21 mouse cellular contexts compared by ENCODE assay signal in the genomic region with DNA sequence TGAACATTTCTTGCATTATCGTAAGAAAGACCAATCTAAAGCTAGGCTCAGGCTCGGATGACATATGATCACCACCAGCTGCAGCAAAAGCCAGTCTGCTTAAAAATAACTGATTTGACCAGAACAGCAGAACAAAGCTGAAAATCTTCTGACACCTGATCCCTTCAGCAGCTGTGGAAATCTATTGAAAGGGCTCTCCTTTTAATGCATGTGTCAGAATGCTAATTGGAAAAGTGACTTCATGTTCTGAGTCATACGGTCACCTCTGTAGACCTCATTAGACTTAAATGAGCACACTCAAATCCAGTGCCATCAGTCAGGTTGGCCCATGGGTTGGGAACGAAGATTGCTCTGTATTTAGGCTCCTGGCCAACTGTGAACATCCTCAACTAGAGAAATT.
DNase-seq lines count a peak whose midpoint lies in the region; ATAC-seq and TF ChIP-seq lines count a peak whose summit lies in the region.
"Had no signal": no experiment of that assay in that cellular context is flagged by ENCODE, and none has a peak within 500 bp of the region (broad histone marks: within the 10 kb centered on the region; RNA-seq: fewer than 3 reads in every experiment).

No protein-coding gene starts in this region.

- no peak for DNase-seq in hindbrain, postnatal 0 days (ENCODE audit: low spot score)
- DNase-seq in embryonic facial prominence, embryonic 10.5 days (ENCODE audit: low spot score) = peak; percentile 42
- DNase-seq in mesoderm, embryonic 11.5 days (ENCODE audit: low read depth, low spot score) = peak; percentile 40
- DNase-seq in cerebellum, adult 2 months = no peak
- DNase-seq: adrenal gland, adult 2 months; cerebellum, postnatal 14 days; gastrocnemius, postnatal 10 days; heart, adult 18-20 months; heart, postnatal 36 days; kidney, adult 2 months; kidney, postnatal 4 days; layer of hippocampus, adult 9-11 months; thymus, postnatal 14 days had no signal

- H3K9me3 ChIP-seq in hindbrain, postnatal 0 days (ENCODE audit: low read length) = no peaks in the 10 kb centered on the region
- H3K9me3 ChIP-seq in hindbrain, embryonic 13.5 days = no peaks in the 10 kb centered on the region
- no peaks in the 10 kb centered on the region for H3K9me3 ChIP-seq in midbrain, embryonic 15.5 days
- H3K9me3 ChIP-seq in midbrain, embryonic 16.5 days (replicated peaks; ENCODE audit: control insufficient read depth, low read length, poor library complexity, severe bottlenecking) = no peaks in the 10 kb centered on the region
- no peaks in the 10 kb centered on the region for H3K9me3 ChIP-seq in embryonic facial prominence, embryonic 10.5 days
- H3K9me3 ChIP-seq: embryonic facial prominence, embryonic 15.5 days; limb, embryonic 15.5 days had no signal

- no peaks in the 10 kb centered on the region for H3K4me1 ChIP-seq in hindbrain, postnatal 0 days (ENCODE audit: insufficient read depth, low read length)
- H3K4me1 ChIP-seq in hindbrain, embryonic 13.5 days (replicated peaks) = no peaks in the 10 kb centered on the region
- no peaks in the 10 kb centered on the region for H3K4me1 ChIP-seq in midbrain, embryonic 15.5 days
- H3K4me1 ChIP-seq in midbrain, embryonic 16.5 days (ENCODE audit: control insufficient read depth, insufficient read depth, low read length) = no peaks in the 10 kb centered on the region
- 0 out of 2 replicates have a peak, but pooled peaks cover 4% of the 10 kb centered on the region for H3K4me1 ChIP-seq in embryonic facial prominence, embryonic 10.5 days
- no peaks in the 10 kb centered on the region for H3K4me1 ChIP-seq in cerebellum, adult 2 months (ENCODE audit: control insufficient read depth, insufficient read depth, low read length)
- H3K4me1 ChIP-seq: embryonic facial prominence, embryonic 15.5 days; limb, embryonic 15.5 days had no signal

- no peak overlapping the region for H3K4me3 ChIP-seq in hindbrain, postnatal 0 days (ENCODE audit: low read length)
- no peak overlapping the region for H3K4me3 ChIP-seq in hindbrain, embryonic 13.5 days
- no peak overlapping the region for H3K4me3 ChIP-seq in midbrain, embryonic 15.5 days
- no peak overlapping the region for H3K4me3 ChIP-seq in midbrain, embryonic 16.5 days (ENCODE audit: low read depth, low read length)
- H3K4me3 ChIP-seq in embryonic facial prominence, embryonic 10.5 days = no peak overlapping the region
- H3K4me3 ChIP-seq in cerebellum, adult 2 months (replicated peaks; ENCODE audit: insufficient read depth, low read depth, low read length) = no peak overlapping the region
- H3K4me3 ChIP-seq: embryonic facial prominence, embryonic 15.5 days; limb, embryonic 15.5 days had no signal

- TF ChIP-seq POLR2A in cerebellum, adult 2 months (IDR thresholded peaks at IDR 0.05; ENCODE audit: borderline replicate concordance, insufficient read depth, low read length) = no peak

- no peak overlapping the region for H3K27ac ChIP-seq in hindbrain, postnatal 0 days
- no peak overlapping the region for H3K27ac ChIP-seq in hindbrain, embryonic 13.5 days
- no peak overlapping the region for H3K27ac ChIP-seq in midbrain, embryonic 15.5 days
- no peak overlapping the region for H3K27ac ChIP-seq in midbrain, embryonic 16.5 days (ENCODE audit: low read length)
- no peak overlapping the region for H3K27ac ChIP-seq in embryonic facial prominence, embryonic 10.5 days (replicated peaks)
- no peak overlapping the region for H3K27ac ChIP-seq in cerebellum, adult 2 months (ENCODE audit: insufficient read depth, low read length)
- H3K27ac ChIP-seq: embryonic facial prominence, embryonic 15.5 days; limb, embryonic 15.5 days had no signal

- H3K27me3 ChIP-seq in hindbrain, postnatal 0 days (ENCODE audit: insufficient read depth, low read length) = no peaks in the 10 kb centered on the region
- no peaks in the 10 kb centered on the region for H3K27me3 ChIP-seq in hindbrain, embryonic 13.5 days
- H3K27me3 ChIP-seq in midbrain, embryonic 15.5 days (replicated peaks) = no peaks in the 10 kb centered on the region
- H3K27me3 ChIP-seq in midbrain, embryonic 16.5 days (ENCODE audit: control insufficient read depth, insufficient read depth, low read depth, low read length) = no peaks in the 10 kb centered on the region
- no peaks in the 10 kb centered on the region for H3K27me3 ChIP-seq in embryonic facial prominence, embryonic 10.5 days (replicated peaks; ENCODE audit: low read depth, poor library complexity, severe bottlenecking)
- no peaks in the 10 kb centered on the region for H3K27me3 ChIP-seq in cerebellum, adult 2 months (ENCODE audit: control insufficient read depth, insufficient read depth, low read length)
- H3K27me3 ChIP-seq: embryonic facial prominence, embryonic 15.5 days; limb, embryonic 15.5 days had no signal

- ATAC-seq in hindbrain, postnatal 0 days = 0 out of 2 replicates have a peak, but pooled peaks have one; percentile 24
- no peak for ATAC-seq in hindbrain, embryonic 13.5 days (ENCODE audit: low FRiP score)
- ATAC-seq in midbrain, embryonic 15.5 days (replicated peaks) = 0 out of 2 replicates have a peak, but pooled peaks have one; percentile 54
- ATAC-seq in midbrain, embryonic 16.5 days = no peak
- no peak for ATAC-seq in CD4-positive, CD25-positive, alpha-beta regulatory T cell, adult 4 months
- ATAC-seq: inflammation-experienced regulatory T-cells, adult 6 months; lung, postnatal 0 days had no signal

- no peak for TF ChIP-seq CTCF in hindbrain, postnatal 0 days (IDR thresholded peaks at IDR 0.05; ENCODE audit: low read depth)
- no peak for TF ChIP-seq CTCF in cerebellum, adult 2 months (IDR thresholded peaks at IDR 0.05; ENCODE audit: borderline replicate concordance, insufficient read depth, low read depth, low read length)

- no peak overlapping the region for H3K4me2 ChIP-seq in hindbrain, postnatal 0 days (ENCODE audit: low read depth, low read length)
- no peak overlapping the region for H3K4me2 ChIP-seq in hindbrain, embryonic 13.5 days
- H3K4me2 ChIP-seq in midbrain, embryonic 15.5 days = no peak overlapping the region
- no peak overlapping the region for H3K4me2 ChIP-seq in midbrain, embryonic 16.5 days (ENCODE audit: low read length)
- H3K4me2 ChIP-seq: embryonic facial prominence, embryonic 15.5 days; limb, embryonic 15.5 days had no signal

- H3K9ac ChIP-seq in hindbrain, postnatal 0 days (replicated peaks; ENCODE audit: low read length) = no peak overlapping the region
- H3K9ac ChIP-seq in hindbrain, embryonic 13.5 days = no peak overlapping the region
- H3K9ac ChIP-seq in midbrain, embryonic 15.5 days = no peak overlapping the region
- no peak overlapping the region for H3K9ac ChIP-seq in midbrain, embryonic 16.5 days (ENCODE audit: low read depth, low read length)
- H3K9ac ChIP-seq: embryonic facial prominence, embryonic 15.5 days; limb, embryonic 15.5 days had no signal

- H3K36me3 ChIP-seq in hindbrain, postnatal 0 days (ENCODE audit: insufficient read depth, low read length) = no peaks in the 10 kb centered on the region
- no peaks in the 10 kb centered on the region for H3K36me3 ChIP-seq in hindbrain, embryonic 13.5 days
- H3K36me3 ChIP-seq in midbrain, embryonic 15.5 days (replicated peaks) = no peaks in the 10 kb centered on the region
- no peaks in the 10 kb centered on the region for H3K36me3 ChIP-seq in midbrain, embryonic 16.5 days (ENCODE audit: control insufficient read depth, insufficient read depth, low read length)
- no peaks in the 10 kb centered on the region for H3K36me3 ChIP-seq in embryonic facial prominence, embryonic 10.5 days (replicated peaks)
- H3K36me3 ChIP-seq: embryonic facial prominence, embryonic 15.5 days; limb, embryonic 15.5 days had no signal

- 52% methylated on average over 4 of the region's 4 CpGs for WGBS in hindbrain, postnatal 0 days
- 54% methylated on average over 4 of the region's 4 CpGs for WGBS in hindbrain, embryonic 13.5 days
- WGBS in midbrain, embryonic 15.5 days = 52% methylated on average over 4 of the region's 4 CpGs
- WGBS in midbrain, embryonic 16.5 days = 44% methylated on average over 4 of the region's 4 CpGs
- WGBS in embryonic facial prominence, embryonic 10.5 days = 42% methylated on average over 4 of the region's 4 CpGs
- 71% methylated on average over 4 of the region's 4 CpGs for WGBS in cerebellum, adult 2 months

Comparison
In these comparisons a context has a peak if more than half of its experiments do, and no peak if none do; other contexts are left out.
1. ATAC-seq: peak in hindbrain, postnatal 0 days (single experiment) and midbrain, embryonic 15.5 days (single experiment); none in hindbrain, embryonic 13.5 days (single experiment), midbrain, embryonic 16.5 days (single experiment) and CD4-positive, CD25-positive, alpha-beta regulatory T cell, adult 4 months (single experiment).
2. DNase-seq: peak in embryonic facial prominence, embryonic 10.5 days (single experiment) and mesoderm, embryonic 11.5 days (single experiment); none in hindbrain, postnatal 0 days (single experiment) and cerebellum, adult 2 months (0 of 2).